Mouse (Mus musculus) MEL (cell line): ENCODE measurements around the gene Psmd11.

Experiments
- CHD1 ChIP-seq: IDR thresholded peaks from 2 replicates; pipeline ENCODE4 v1.6.1; 2012; ENCODE audit warnings: low read depth, mild to moderate bottlenecking, inconsistent platforms, low read length, improper control_type of control experiment
- CTCF ChIP-seq, 3 experiments: IDR thresholded peaks in 2 of 3; conservative IDR thresholded peaks in 1 of 3; 2 replicates each; pipeline ENCODE4 v1.5.1; 2011 to 2012; ENCODE audit warnings: low read length in 3 of 3, low read depth in 2 of 3, mild to moderate bottlenecking in 2 of 3, improper control_type of control experiment in 1 of 3, inconsistent platforms in 1 of 3, mixed read lengths in 1 of 3, moderate library complexity in 1 of 3; ENCODE audit not compliant: control insufficient read depth in 1 of 3, insufficient read depth in 1 of 3, poor library complexity in 1 of 3, severe bottlenecking in 1 of 3
- ELF1 ChIP-seq: IDR thresholded peaks from 2 replicates; pipeline ENCODE4 v1.6.1; 2014; ENCODE audit warnings: low read depth, mild to moderate bottlenecking, inconsistent platforms, low read length, improper control_type of control experiment, moderate library complexity
- EP300 ChIP-seq, 2 experiments: IDR thresholded peaks; 2 replicates each; pipeline ENCODE4 v1.6.1; 2011; ENCODE audit warnings: improper control_type of control experiment in 2 of 2, low read length in 2 of 2, low read depth in 1 of 2, mild to moderate bottlenecking in 1 of 2
- GATA1 ChIP-seq: IDR thresholded peaks from 2 replicates; pipeline ENCODE4 v1.6.1; 2011; ENCODE audit warnings: low read depth, low read length, improper control_type of control experiment
- KAT2A ChIP-seq: conservative IDR thresholded peaks from 2 replicates; pipeline ENCODE4 v1.6.1; 2012; ENCODE audit warnings: low read depth, low read length, improper control_type of control experiment, inconsistent platforms
- MXI1 ChIP-seq: IDR thresholded peaks from 2 replicates; pipeline ENCODE4 v1.6.1; 2011; ENCODE audit warnings: mild to moderate bottlenecking, low read depth, low read length, improper control_type of control experiment
- POLR2A ChIP-seq, 2 experiments: IDR thresholded peaks; 2 replicates each; pipeline ENCODE4 v1.6.1; 2011 to 2012; ENCODE audit warnings: low read length in 2 of 2, mild to moderate bottlenecking in 2 of 2, control low read depth in 1 of 2, improper control_type of control experiment in 1 of 2, low read depth in 1 of 2, moderate library complexity in 1 of 2; ENCODE audit not compliant: control insufficient read depth in 1 of 2, insufficient read depth in 1 of 2, poor library complexity in 1 of 2
- POLR2AphosphoS2 ChIP-seq: IDR thresholded peaks from 2 replicates; pipeline ENCODE4 v1.6.1; 2011; ENCODE audit warnings: low read length, improper control_type of control experiment
- RAD21 ChIP-seq: IDR thresholded peaks from 2 replicates; pipeline ENCODE4 v1.6.1; 2011; ENCODE audit warnings: mild to moderate bottlenecking, low read depth, low read length, improper control_type of control experiment
- SIN3A ChIP-seq: IDR thresholded peaks from 2 replicates; pipeline ENCODE4 v1.6.1; 2012; ENCODE audit warnings: low read length, improper control_type of control experiment, inconsistent platforms
- TCF12 ChIP-seq: IDR thresholded peaks from 2 replicates; pipeline ENCODE4 v1.6.1; 2014; ENCODE audit warnings: low read depth, mild to moderate bottlenecking, inconsistent platforms, low read length, improper control_type of control experiment, moderate library complexity
- USF1 ChIP-seq: IDR thresholded peaks from 2 replicates; pipeline ENCODE4 v1.6.1; 2014; ENCODE audit warnings: low read depth, mild to moderate bottlenecking, inconsistent platforms, low read length, improper control_type of control experiment, moderate library complexity

DNA sequence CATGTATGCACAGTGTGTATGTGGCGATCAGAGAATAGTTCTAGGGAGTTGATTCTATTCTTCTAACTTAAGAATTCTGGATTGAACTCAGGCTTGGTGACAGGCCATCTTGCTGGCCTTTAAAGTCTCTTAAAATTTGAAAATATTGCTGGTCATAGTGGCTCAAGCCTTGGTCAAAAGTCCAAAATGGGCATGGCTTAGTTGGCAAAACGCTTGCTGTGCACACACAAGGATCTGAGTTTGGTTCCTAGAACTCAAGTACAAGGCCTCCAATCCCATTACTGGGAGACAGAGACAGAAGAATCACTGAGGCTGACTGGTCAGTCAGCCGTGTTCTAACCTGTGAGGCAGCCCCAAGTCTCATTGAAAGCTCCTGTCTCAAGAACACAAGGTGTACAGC lies 18.5 kb downstream of the Psmd11 start:
- no peak for TF ChIP-seq CTCF (IDR thresholded peaks at IDR 0.05 in 2 of 3, conservative IDR thresholded peaks at IDR 0.05 in 1 of 3; ENCODE audit: control insufficient read depth in 1 of 3, insufficient read depth in 1 of 3, low read depth in 2 of 3, low read length in 3 of 3, poor library complexity in 1 of 3, severe bottlenecking in 1 of 3)
- TF ChIP-seq CHD1 = no peak
- no peak for TF ChIP-seq POLR2A (IDR thresholded peaks at IDR 0.05; ENCODE audit: control insufficient read depth in 1 of 2, insufficient read depth in 1 of 2, low read depth in 1 of 2, low read length in 2 of 2, poor library complexity in 1 of 2)
- TF ChIP-seq MXI1 = no peak
- no peak for TF ChIP-seq USF1
- no peak for TF ChIP-seq EP300 (IDR thresholded peaks at IDR 0.05; ENCODE audit: low read depth in 1 of 2, low read length in 2 of 2)
- no peak for TF ChIP-seq GATA1
- TF ChIP-seq TCF12 = no peak
- TF ChIP-seq POLR2AphosphoS2 = no peak
- TF ChIP-seq KAT2A = no peak
- no peak for TF ChIP-seq RAD21
- no peak for TF ChIP-seq SIN3A
- no peak for TF ChIP-seq ELF1
